Mouse (Mus musculus) left cerebral cortex, adult 9 months (tissue): ENCODE results near the gene Arhgap23.

ENCODE experiments used
- DNase-seq, 2 experiments: peaks; one replicate each; pipeline ENCODE4 v3.0.0; 2022; ENCODE audit warnings: low spot score in 2 of 2

Gene Arhgap23

GRCm38 (mm10) chr11:97532354-97532753 is 117.0 kb downstream of the Arhgap23 start:
- no peak for DNase-seq

DNA sequence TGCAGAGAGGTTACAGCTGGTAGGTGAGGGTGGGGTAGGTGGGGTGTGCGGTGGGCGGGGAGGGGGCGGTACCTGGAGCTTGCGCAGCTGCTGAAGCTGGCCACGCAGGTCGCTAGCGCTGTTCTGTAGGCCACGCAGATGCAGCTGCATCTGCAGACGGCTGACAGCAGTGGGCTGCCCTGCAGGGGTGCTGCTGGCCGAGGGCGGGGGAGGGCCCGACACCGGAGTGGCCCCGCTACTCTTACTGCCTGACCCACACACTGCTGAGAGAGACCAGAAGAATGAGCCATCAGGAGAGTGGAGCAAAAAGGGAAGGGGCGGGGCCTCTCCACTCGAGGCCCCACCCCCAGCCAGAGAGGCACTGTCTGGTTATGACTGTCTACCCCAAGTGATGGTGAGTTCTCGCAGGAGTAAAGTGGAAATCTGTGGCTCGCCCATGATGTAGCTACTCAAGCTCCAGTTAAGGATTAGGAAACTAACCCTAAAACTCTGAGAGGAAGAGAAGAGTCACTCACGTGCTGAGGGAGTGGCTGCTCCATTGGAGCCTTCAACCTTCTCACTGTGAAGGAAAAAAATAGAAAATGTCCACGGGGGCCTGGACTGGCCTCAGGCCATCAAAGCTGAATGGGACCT is 117.7 kb downstream of the Arhgap23 start:
- no peak for DNase-seq

DNA sequence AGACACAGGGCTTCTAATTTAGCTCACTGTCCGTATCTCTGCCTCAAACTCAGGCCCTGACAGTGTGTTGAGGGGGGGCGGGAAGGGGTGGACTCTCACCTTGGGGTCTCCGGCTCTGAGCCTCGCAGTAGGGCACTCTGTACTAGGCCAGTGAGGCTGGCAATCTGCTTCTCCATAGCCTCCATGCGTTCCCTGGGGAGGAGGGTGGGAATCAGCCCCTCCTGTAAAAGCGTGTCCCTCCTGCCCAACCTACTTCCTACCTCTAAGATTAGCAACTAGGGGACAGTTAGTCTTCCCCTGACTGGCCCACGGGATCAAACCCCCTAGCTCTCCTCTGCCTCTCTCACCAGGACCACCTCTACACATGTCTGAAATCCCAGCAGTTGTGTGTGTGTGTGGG is 118.3 kb downstream of the Arhgap23 start:
- DNase-seq: no peak

GRCm38 (mm10) chr11:97534442-97535307 is 119.3 kb downstream of the Arhgap23 start:
- DNase-seq: peak in 1 of 2 experiments; percentile 77

- DNase-seq: no peak
Measured at GRCm38 (mm10) chr11:97535308-97535630, 119.9 kb downstream of the Arhgap23 start.

GRCm38 (mm10) chr11:97535660-97536059 is 120.3 kb downstream of the Arhgap23 start:
- DNase-seq: no peak

DNA sequence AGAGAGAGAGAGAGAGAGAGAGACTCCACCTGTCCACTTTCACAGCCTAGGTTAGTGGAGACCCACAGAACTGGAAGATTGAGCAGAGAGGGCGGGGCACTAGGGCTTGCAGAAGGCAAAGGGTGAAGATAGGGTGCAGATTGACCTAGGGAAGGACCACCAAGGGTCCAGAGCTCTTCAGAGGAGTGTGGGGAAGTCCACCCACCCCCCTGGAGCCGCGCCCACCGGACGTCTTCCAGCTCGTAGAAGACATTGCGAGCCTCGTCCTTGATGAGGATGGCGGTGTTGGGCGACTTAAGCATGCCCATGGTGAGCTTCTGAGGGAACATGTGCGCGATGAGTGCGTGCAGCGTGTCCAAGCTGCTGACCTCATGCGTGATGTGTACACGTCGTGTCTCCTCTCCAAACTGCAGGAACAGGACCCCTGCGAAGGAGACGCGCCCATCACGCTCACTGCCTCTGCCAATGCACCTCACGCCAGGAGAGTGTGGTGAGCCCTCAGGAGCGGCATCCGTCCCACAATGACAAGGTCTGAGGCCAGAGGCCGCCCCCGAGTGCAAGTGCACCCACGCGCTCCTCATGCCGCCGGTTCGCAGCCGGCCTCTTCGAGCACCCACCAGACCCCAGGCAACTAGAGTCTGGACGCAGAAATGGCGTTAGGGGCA is 120.9 kb downstream of the Arhgap23 start:
- DNase-seq: no peak

DNA sequence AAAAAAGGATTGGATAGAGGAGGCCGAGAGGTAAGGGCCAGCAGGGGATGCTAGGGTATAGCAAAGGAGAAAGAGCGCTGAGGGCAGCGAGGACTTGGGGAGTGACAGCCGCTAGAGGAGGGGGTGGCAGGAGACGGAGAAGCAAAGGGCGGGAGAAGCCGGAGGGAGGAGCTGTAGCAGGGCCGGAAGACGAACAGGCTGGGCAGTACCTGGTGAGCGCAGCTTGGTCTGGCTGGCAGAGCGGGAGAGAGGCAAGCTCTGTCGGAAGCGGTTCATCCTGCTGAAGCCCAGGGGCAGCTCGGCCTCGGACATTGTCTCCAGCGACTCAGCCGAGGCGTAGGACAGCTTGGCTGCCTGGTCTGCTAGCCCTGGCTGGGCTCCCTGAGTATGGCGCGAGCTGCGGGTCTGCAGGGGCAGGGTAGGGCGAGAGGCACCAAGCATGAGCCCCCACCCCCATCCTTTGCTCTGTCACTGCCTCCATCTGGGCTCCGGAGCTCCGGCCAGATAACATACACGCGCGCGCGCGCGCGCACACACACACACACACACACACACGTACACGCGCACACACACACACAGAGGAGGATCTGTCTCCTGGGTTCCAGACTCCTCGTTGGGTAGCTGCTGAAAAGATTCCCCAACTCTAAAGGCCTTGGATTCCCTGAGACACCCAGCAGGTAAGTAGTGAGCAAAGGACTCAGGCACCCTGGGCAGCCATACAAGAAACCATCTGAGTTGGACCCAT is 121.7 kb downstream of the Arhgap23 start:
- DNase-seq: no peak

GRCm38 (mm10) chr11:97537580-97538089 is 122.3 kb downstream of the Arhgap23 start:
- no peak for DNase-seq

GRCm38 (mm10) chr11:97539622-97540021 is 124.3 kb downstream of the Arhgap23 start:
- no peak for DNase-seq

GRCm38 (mm10) chr11:97540136-97540535 is 124.8 kb downstream of the Arhgap23 start:
- DNase-seq: no peak

GRCm38 (mm10) chr11:97540604-97541003 is 125.3 kb downstream of the Arhgap23 start:
- peak in 1 of 2 experiments; percentile 62 for DNase-seq

DNA sequence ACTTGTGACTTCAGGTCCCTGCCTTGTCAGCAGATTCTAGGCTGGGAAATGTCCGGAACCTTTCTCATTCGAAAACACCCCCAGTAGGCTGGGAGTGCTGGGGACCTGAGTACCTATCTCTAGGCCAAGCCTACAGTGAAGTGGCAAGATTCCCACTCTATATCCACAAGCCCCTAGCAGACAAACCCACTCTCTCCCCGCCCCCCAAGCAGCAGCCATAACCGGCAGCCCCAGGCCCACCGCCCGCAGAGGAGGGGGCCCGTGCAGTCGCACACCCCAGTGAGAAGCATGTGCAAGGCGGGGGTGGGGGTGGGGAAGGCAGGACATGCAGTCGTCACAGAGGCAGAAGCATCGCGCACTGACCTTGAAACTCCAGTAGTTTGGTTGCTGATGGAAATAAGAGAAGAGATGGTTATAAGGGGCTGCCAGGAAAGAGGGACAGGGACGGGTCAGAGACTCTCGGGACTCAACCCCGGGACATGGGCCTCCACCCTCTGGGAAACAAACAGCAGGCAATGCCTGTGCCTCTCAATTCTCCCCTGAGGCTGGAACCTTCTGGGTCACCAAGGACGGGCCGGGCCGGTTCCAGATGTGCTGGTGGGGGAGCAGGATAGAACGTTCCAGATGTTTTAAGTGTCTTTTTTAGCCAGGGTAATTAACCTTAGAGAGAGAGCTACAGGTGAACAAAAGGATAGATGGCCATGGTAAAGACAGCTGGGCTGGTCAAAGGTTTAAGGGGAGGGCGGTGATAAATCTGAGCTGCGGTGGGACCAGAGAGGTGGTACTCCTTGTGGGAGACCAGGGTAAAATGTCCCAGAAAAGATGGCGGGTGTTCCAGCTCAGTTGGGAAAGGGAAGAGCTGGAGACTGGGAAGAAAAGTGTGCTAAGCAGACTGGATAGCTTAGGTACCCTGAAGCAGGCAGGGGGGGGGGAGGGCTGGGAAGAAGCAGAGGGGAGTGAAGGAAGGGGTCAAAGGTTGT is 127.1 kb downstream of the Arhgap23 start:
- DNase-seq: no peak

DNA sequence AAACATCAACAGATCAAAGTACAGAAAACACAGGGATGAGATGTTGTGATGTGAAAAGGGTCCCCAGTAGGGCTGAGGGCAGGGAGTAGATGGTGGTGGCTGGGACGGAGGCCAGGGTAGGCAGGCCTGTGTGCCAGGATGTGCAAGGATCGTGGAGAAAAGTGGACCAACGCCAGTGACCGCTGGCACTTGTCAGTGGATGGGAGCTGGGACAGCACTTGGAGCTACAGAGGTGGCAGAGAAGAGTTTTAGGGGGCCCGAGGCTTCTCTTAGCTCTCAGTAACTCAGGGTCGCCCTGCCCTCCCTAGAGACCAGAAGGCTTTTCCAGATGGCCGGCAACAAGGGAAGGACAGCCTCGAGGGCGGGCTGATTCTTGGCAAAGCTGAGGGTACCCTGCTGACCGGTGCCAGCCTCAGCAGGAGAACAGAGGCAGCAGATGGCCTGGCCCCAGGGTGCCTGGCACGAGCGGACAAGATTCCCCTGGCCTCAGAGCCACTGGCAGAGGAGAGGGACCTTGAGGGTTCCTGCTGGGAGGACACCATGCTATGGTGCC is 127.9 kb downstream of the Arhgap23 start:
- peak; percentile 46 to 65 for DNase-seq

- no peak for DNase-seq
Measured at GRCm38 (mm10) chr11:97543883-97544282, 128.6 kb downstream of the Arhgap23 start.

DNA sequence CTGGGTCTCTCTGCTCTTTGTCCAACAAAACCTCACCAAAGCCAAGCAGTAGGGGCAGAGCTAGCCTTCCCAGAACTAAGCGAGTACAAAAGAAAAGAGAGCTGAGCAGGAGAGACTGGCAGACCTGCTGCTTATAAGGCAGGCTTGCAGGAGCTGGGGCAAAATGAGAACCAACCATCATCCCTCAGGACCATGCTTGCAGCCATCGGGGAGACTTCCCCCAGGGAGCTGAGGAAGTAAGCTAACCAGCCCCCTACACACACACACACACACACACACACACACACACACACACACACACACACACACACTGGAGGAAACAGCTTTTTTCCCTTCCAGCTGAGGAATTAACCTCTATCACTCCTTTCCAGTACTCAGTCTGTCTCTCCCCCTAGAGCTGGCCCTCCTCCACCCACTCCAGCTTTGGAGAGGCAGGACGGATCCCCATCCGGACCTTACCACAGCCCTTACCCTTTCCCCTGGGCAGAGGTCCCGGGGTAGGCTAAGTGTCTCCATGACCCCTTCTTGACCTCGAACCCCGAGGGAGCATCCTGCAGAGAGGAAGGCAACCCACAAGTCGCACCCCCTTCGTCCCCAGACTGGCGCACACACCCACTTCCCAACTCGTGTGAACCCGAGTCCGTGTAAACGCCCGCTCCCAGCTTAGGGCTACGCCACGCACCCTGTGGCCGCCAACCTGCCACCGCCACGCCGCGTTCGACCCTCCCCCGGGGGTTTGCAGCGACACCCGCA is 130.7 kb downstream of the Arhgap23 start:
- DNase-seq: no peak

- no peak for DNase-seq
Measured at GRCm38 (mm10) chr11:97546804-97547411, 131.6 kb downstream of the Arhgap23 start.

DNA sequence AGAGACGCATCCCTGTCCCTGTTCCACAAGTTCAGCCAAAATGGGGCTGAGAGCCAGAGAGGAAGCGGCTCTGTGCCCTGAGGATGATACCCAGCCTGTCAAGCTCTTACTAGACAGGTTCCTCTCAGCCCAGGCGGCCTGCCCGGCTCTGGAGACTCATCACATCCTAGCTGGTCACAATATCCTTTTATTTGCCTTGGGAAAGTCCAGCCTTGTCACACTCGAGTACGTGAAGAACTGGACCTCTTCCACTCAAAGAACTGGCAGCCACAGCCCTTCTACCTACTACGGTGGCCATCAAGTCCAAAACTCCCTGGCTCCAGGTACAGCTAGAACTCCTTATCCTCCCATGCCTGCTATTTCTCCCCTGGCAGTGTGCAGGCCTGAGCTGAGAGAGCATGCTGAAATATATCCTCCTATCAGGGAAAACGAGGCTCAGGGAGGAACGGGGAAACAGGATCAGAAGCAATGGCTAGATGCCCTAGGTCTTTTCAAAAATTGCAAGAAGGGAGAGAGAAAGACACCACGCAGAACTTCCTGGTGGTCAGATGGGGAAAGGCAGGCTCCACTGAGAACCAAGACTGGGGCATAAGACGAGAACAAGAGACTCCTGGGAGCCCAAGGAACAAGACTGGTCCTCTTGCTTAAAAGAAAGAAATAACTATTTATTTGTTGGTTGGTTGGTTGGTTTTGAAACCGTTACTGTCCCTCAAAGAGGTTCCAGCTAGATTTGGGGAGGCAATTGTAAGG is 132.8 kb downstream of the Arhgap23 start:
- no peak for DNase-seq
